Mouse (Mus musculus) intestine, postnatal 0 days (tissue): ENCODE measurements at regions not wholly inside any gene's neighbourhood (a gene's known extent, or its start where the extent isn't known, plus 50 kb on each side); places are given as distances from the start of the nearest gene placed in this dataset.

Experiments
- ATAC-seq: fragments of 200-750 bp; cut with Nextera tagmentation; 2 replicates; pipeline ENCODE4 v1.8.0; 2017; ENCODE audit warnings: mild to moderate bottlenecking, moderate TSS enrichment, moderate library complexity
- H3K27ac ChIP-seq: fragments of 300-500 bp; sonication (generic); 2 replicates; pipeline ENCODE4 v1.5.1; 2014; ENCODE audit warnings: mild to moderate bottlenecking, low read depth, low read length, moderate library complexity
- H3K27me3 ChIP-seq: fragments of 300-500 bp; sonication (generic); replicated peaks from 2 replicates; pipeline ENCODE4 v1.6.1; 2014; ENCODE audit warnings: low read length, mixed read lengths; ENCODE audit not compliant: control insufficient read depth, insufficient read depth
- H3K36me3 ChIP-seq: fragments of 300-500 bp; sonication (generic); 2 replicates; pipeline ENCODE4 v1.6.1; 2014; ENCODE audit warnings: mild to moderate bottlenecking, moderate library complexity; ENCODE audit not compliant: control insufficient read depth, insufficient read depth
- H3K4me1 ChIP-seq: fragments of 300-500 bp; sonication (generic); replicated peaks from 2 replicates; pipeline ENCODE4 v1.6.1; 2014; ENCODE audit warnings: antibody characterized with exemption, low read length, mixed read lengths; ENCODE audit not compliant: control insufficient read depth, insufficient read depth
- H3K4me2 ChIP-seq: fragments of 300-500 bp; sonication (generic); replicated peaks from 2 replicates; pipeline ENCODE4 v1.6.1; 2014; ENCODE audit warnings: low read depth, mild to moderate bottlenecking, moderate library complexity
- H3K4me3 ChIP-seq: fragments of 300-500 bp; sonication (generic); 2 replicates; pipeline ENCODE4 v1.5.1; 2014; ENCODE audit warnings: low read depth, low read length
- H3K9ac ChIP-seq: fragments of 300-500 bp; sonication (generic); 2 replicates; pipeline ENCODE4 v1.6.1; 2014; ENCODE audit warnings: mild to moderate bottlenecking, low read depth, low read length
- H3K9me3 ChIP-seq: fragments of 300-500 bp; sonication (generic); 2 replicates; pipeline ENCODE4 v1.6.1; 2016; ENCODE audit warnings: mixed run types; ENCODE audit not compliant: control insufficient read depth
- CTCF ChIP-seq: sonication (generic); IDR thresholded peaks from 2 replicates; pipeline ENCODE4 v1.5.1; 2016; ENCODE audit warnings: low read depth, mild to moderate bottlenecking, control low read depth, antibody characterized with exemption, moderate library complexity
- WGBS: fragments of 180-500 bp; shearing (Covaris S2); extraction: QIAGEN DNeasy Blood & Tissue Kit; methylation state at CpG from one replicate; pipeline ENCODE4 v1.1.7; 2014; 5-methylcytosine and 5-hydroxymethylcytosine counted together

- Histone ChIP-seq H3K27me3 (no peaks in the 10 kb centered on the region), H3K4me1 (no peaks in the 10 kb centered on the region), H3K27ac (no peak overlapping the region), H3K9me3 (no peaks in the 10 kb centered on the region), H3K4me2 (no peak overlapping the region), H3K4me3 (no peak overlapping the region), H3K9ac (no peak overlapping the region), H3K36me3 (no peaks in the 10 kb centered on the region)
- WGBS: 75% methylated on average over 7 of the region's 7 CpGs
- ATAC-seq: no peak
- TF ChIP-seq CTCF: no peak
Measured at GRCm38 (mm10) chr11:44161734-44162418, 238.0 kb upstream of the Il12b start.

DNA sequence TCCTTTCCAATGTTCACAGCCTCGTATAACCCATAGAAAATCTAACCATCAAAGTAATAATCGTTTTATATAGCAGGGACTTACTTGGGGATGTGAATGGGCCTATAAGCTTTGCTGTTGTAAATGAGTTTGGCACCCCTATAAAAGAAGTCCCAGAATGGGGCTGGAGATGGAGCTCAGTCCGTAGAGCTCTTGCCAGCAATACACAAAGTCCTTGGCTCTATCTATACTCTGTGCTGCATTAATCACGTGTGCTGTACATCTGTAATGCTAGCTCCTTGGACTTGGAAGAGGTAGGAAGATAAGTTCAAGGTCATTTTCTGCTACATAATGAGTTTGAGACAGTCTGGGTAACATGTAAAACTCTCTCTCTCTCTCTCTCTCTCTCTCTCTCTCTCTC is 236.8 kb upstream of the Il12b start:
- WGBS: 69% methylated on average over 4 of the region's 4 CpGs
- no peak for ATAC-seq
- H3K9me3 ChIP-seq: no peaks in the 10 kb centered on the region
- H3K27me3 ChIP-seq: no peaks in the 10 kb centered on the region
- no peaks in the 10 kb centered on the region for H3K4me1 ChIP-seq
- no peak overlapping the region for H3K27ac ChIP-seq
- no peak overlapping the region for H3K4me3 ChIP-seq
- no peak overlapping the region for H3K9ac ChIP-seq
- no peak overlapping the region for H3K4me2 ChIP-seq
- no peak for TF ChIP-seq CTCF
- no peaks in the 10 kb centered on the region for H3K36me3 ChIP-seq

GRCm38 (mm10) chr11:44163748-44164147 is 236.1 kb upstream of the Il12b start:
- no peak overlapping the region for H3K4me3 ChIP-seq
- no peaks in the 10 kb centered on the region for H3K36me3 ChIP-seq
- no peak overlapping the region for H3K4me2 ChIP-seq
- 82% methylated on average over 1 of the region's 1 CpGs for WGBS
- no peaks in the 10 kb centered on the region for H3K27me3 ChIP-seq
- no peak overlapping the region for H3K27ac ChIP-seq
- ATAC-seq: no peak
- no peak for TF ChIP-seq CTCF
- H3K4me1 ChIP-seq: no peaks in the 10 kb centered on the region
- no peaks in the 10 kb centered on the region for H3K9me3 ChIP-seq
- no peak overlapping the region for H3K9ac ChIP-seq

GRCm38 (mm10) chr11:44164186-44164585 is 235.7 kb upstream of the Il12b start:
- 61% methylated on average over 2 of the region's 2 CpGs for WGBS

GRCm38 (mm10) chr11:44167724-44168500 is 232.0 kb upstream of the Il12b start:
- no peak overlapping the region for H3K4me2 ChIP-seq
- H3K27me3 ChIP-seq: no peaks in the 10 kb centered on the region
- no peak overlapping the region for H3K9ac ChIP-seq
- no peaks in the 10 kb centered on the region for H3K9me3 ChIP-seq
- no peaks in the 10 kb centered on the region for H3K36me3 ChIP-seq
- no peak for TF ChIP-seq CTCF
- no peak overlapping the region for H3K27ac ChIP-seq
- 52% methylated on average over 6 of the region's 6 CpGs for WGBS
- H3K4me3 ChIP-seq: no peak overlapping the region
- no peaks in the 10 kb centered on the region for H3K4me1 ChIP-seq
- ATAC-seq: no peak

More at GRCm38 (mm10) chr11:44164186-44164585, 235.7 kb upstream of the Il12b start:
- no peak overlapping the region for H3K4me3 ChIP-seq
- ATAC-seq: no peak
- H3K4me2 ChIP-seq: no peak overlapping the region
- H3K4me1 ChIP-seq: no peaks in the 10 kb centered on the region
- no peak overlapping the region for H3K27ac ChIP-seq
- no peak overlapping the region for H3K9ac ChIP-seq
- no peak for TF ChIP-seq CTCF
- no peaks in the 10 kb centered on the region for H3K9me3 ChIP-seq
- no peaks in the 10 kb centered on the region for H3K36me3 ChIP-seq
- no peaks in the 10 kb centered on the region for H3K27me3 ChIP-seq

GRCm38 (mm10) chr11:44172478-44172877 is 227.4 kb upstream of the Il12b start:
- WGBS: 81% methylated on average over 4 of the region's 4 CpGs

More at GRCm38 (mm10) chr11:44172478-44172877, 227.4 kb upstream of the Il12b start:
- TF ChIP-seq CTCF: no peak
- no peaks in the 10 kb centered on the region for H3K27me3 ChIP-seq
- no peak overlapping the region for H3K4me3 ChIP-seq
- H3K4me1 ChIP-seq: no peaks in the 10 kb centered on the region
- no peaks in the 10 kb centered on the region for H3K9me3 ChIP-seq
- ATAC-seq: no peak
- no peak overlapping the region for H3K4me2 ChIP-seq
- H3K27ac ChIP-seq: no peak overlapping the region
- no peaks in the 10 kb centered on the region for H3K36me3 ChIP-seq
- no peak overlapping the region for H3K9ac ChIP-seq
